Mouse (Mus musculus) heart, postnatal 14 days (tissue): ENCODE measurements at regions not wholly inside any gene's neighbourhood (a gene's known extent, or its start where the extent isn't known, plus 50 kb on each side); places are given as distances from the start of the nearest gene placed in this dataset.

ENCODE experiments used
- DNase-seq, 2 experiments: peaks; one replicate each; pipeline ENCODE4 v3.0.0; 2021 to 2022
- intact Hi-C: fragments of 180-260 bp; cut with DNase I; formaldehyde crosslinking; loops from one replicate; pipeline ENCODE4 v1.15.1; 2025

- DNase-seq, result peak; percentile 59 to 62
- intact Hi-C loops, result no loop called here
Observed at GRCm38 (mm10) chr12:27657536-27657935, 315.2 kb upstream of the Sox11 start.

- intact Hi-C loops, result no loop called here
- DNase-seq, result no peak
Observed at GRCm38 (mm10) chr12:27653541-27653940, 311.2 kb upstream of the Sox11 start.

GRCm38 (mm10) chr12:27648602-27649001, 306.2 kb upstream of the Sox11 start:
- intact Hi-C loops, result no loop called here
- DNase-seq, result no peak

- intact Hi-C loops, result no loop called here
- peak in 1 of 2 experiments; percentile 1 for DNase-seq
Observed at GRCm38 (mm10) chr12:27646497-27647307, 304.3 kb upstream of the Sox11 start.

GRCm38 (mm10) chr12:27619616-27620015, 277.2 kb upstream of the Sox11 start:
- DNase-seq, result no peak
- intact Hi-C loops, result no loop called here

GRCm38 (mm10) chr12:27604061-27604679, 261.8 kb upstream of the Sox11 start:
- peak in 1 of 2 experiments; percentile 9 for DNase-seq
- intact Hi-C loops, result loop anchor here (10.0 kb wide), 1 partner anchor 259 kb away; the partner anchor contains the start of gene Sox11

GRCm38 (mm10) chr12:27599149-27599548, 256.8 kb upstream of the Sox11 start:
- intact Hi-C loops, result loop anchor here (2.0 to 5.0 kb wide), 2 partner anchors 648 to 834 kb away; no protein-coding TSS in a partner anchor
- DNase-seq, result peak; percentile 70 to 77

GRCm38 (mm10) chr12:27597878-27598277, 255.5 kb upstream of the Sox11 start:
- no peak for DNase-seq
- intact Hi-C loops, result loop anchor here (2.0 to 5.0 kb wide), 2 partner anchors 649 to 835 kb away; no protein-coding TSS in a partner anchor

GRCm38 (mm10) chr12:27597322-27597721, 254.9 kb upstream of the Sox11 start:
- intact Hi-C loops, result loop anchor here (5.0 kb wide), 1 partner anchor 650 kb away; no protein-coding TSS in a partner anchor

GRCm38 (mm10) chr12:27595576-27595975, 253.2 kb upstream of the Sox11 start:
- intact Hi-C loops, result loop anchor here (5.0 kb wide), 1 partner anchor 652 kb away; no protein-coding TSS in a partner anchor
- no peak for DNase-seq

More at GRCm38 (mm10) chr12:27597322-27597721, 254.9 kb upstream of the Sox11 start:
- DNase-seq, result no peak

- intact Hi-C loops, result no loop called here
- no peak for DNase-seq
Observed at GRCm38 (mm10) chr12:27593436-27593835, 251.1 kb upstream of the Sox11 start.

- intact Hi-C loops, result no loop called here
- no peak for DNase-seq
Observed at GRCm38 (mm10) chr12:27576109-27576700, 233.8 kb upstream of the Sox11 start.

GRCm38 (mm10) chr12:27575629-27576028, 233.3 kb upstream of the Sox11 start:
- intact Hi-C loops, result no loop called here
- DNase-seq, result no peak

- intact Hi-C loops, result no loop called here
- DNase-seq, result no peak
Observed at GRCm38 (mm10) chr12:27567250-27567649, 224.9 kb upstream of the Sox11 start.

GRCm38 (mm10) chr12:27565965-27566507, 223.7 kb upstream of the Sox11 start:
- DNase-seq, result no peak
- intact Hi-C loops, result no loop called here

GRCm38 (mm10) chr12:27564641-27565306, 222.4 kb upstream of the Sox11 start:
- intact Hi-C loops, result no loop called here
- DNase-seq, result no peak

GRCm38 (mm10) chr12:27563900-27564299, 221.5 kb upstream of the Sox11 start:
- no peak for DNase-seq
- intact Hi-C loops, result no loop called here

GRCm38 (mm10) chr12:27552809-27553208, 210.4 kb upstream of the Sox11 start:
- no peak for DNase-seq
- intact Hi-C loops, result no loop called here

GRCm38 (mm10) chr12:27538210-27538609, 195.8 kb upstream of the Sox11 start:
- intact Hi-C loops, result no loop called here
- no peak for DNase-seq

- intact Hi-C loops, result no loop called here
- no peak for DNase-seq
Observed at GRCm38 (mm10) chr12:27537507-27537906, 195.1 kb upstream of the Sox11 start.
